Mouse (Mus musculus) left cerebral cortex, postnatal 25 days (tissue): Measurements from ENCODE around the gene Kif3a. TPM values are rescaled to one million over a fixed set of nuclear protein-coding genes. Genes with fewer than 3 reads are reported as not detected.
"Not testable (repeated sequence)": the region's sequence is repeated elsewhere in the genome, so short reads cannot be mapped to it uniquely, and the experiment has no call there.

ENCODE experiments used
- DNase-seq, 2 experiments: peaks; one replicate each; pipeline ENCODE4 v3.0.0; 2022; ENCODE audit warnings: low spot score in 2 of 2, mixed read lengths in 1 of 2
- intact Hi-C: fragments of 180-260 bp; cut with DNase I; formaldehyde crosslinking; loops from one replicate; pipeline ENCODE4 v1.15.1; 2025
- total RNA-seq, 2 experiments: library from RNA; stranded (reverse); gene quantifications; 2 replicates each; pipeline ENCODE4 v1.2.3; 2021

Kif3a gene
- total RNA-seq, 2 experiments from 2014 or later, result 129 to 130 TPM

GRCm38 (mm10) chr11:53540394-53540793, 26.8 kb upstream of the Kif3a start:
- intact Hi-C loops, result no loop called here
- peak in 1 of 2 experiments; percentile 54 for DNase-seq

GRCm38 (mm10) chr11:53541222-53541621, 26.0 kb upstream of the Kif3a start:
- DNase-seq, result no peak

GRCm38 (mm10) chr11:53543021-53543420, 24.2 kb upstream of the Kif3a start:
- intact Hi-C loops, result no loop called here

More at GRCm38 (mm10) chr11:53541222-53541621, 26.0 kb upstream of the Kif3a start:
- intact Hi-C loops, result no loop called here

GRCm38 (mm10) chr11:53546271-53546670, 20.9 kb upstream of the Kif3a start:
- intact Hi-C loops, result no loop called here
- no peak for DNase-seq

More at GRCm38 (mm10) chr11:53543021-53543420, 24.2 kb upstream of the Kif3a start:
- no peak for DNase-seq

GRCm38 (mm10) chr11:53547566-53547965, 19.6 kb upstream of the Kif3a start:
- no peak for DNase-seq
- intact Hi-C loops, result no loop called here

GRCm38 (mm10) chr11:53548036-53548605, 19.1 kb upstream of the Kif3a start:
- intact Hi-C loops, result no loop called here
- DNase-seq, result no peak

- DNase-seq, result no peak
These were observed 16.5 kb upstream of the Kif3a start for GRCm38 (mm10) chr11:53550714-53551113.

GRCm38 (mm10) chr11:53551754-53552153, 15.4 kb upstream of the Kif3a start:
- peak in 1 of 2 experiments; percentile 54 for DNase-seq
- intact Hi-C loops, result loop anchor here (1.0 kb wide), 1 partner anchor 10 kb away; no protein-coding TSS in a partner anchor

More at GRCm38 (mm10) chr11:53550714-53551113, 16.5 kb upstream of the Kif3a start:
- intact Hi-C loops, result no loop called here

- DNase-seq, intact Hi-C loops: not testable (repeated sequence)
These were observed 10.7 kb upstream of the Kif3a start for GRCm38 (mm10) chr11:53556529-53556928.

- DNase-seq, intact Hi-C loops: not testable (repeated sequence)
These were observed 9.2 kb upstream of the Kif3a start for GRCm38 (mm10) chr11:53557992-53558391.

GRCm38 (mm10) chr11:53559980-53560379, 7.2 kb upstream of the Kif3a start:
- DNase-seq, intact Hi-C loops: not testable (repeated sequence)

GRCm38 (mm10) chr11:53561986-53562385, 5.2 kb upstream of the Kif3a start:
- intact Hi-C loops, result loop anchor here (1.0 kb wide), 1 partner anchor 10 kb away; no protein-coding TSS in a partner anchor

GRCm38 (mm10) chr11:53566646-53567045, 533 bp upstream of the Kif3a start:
- DNase-seq, result no peak
- intact Hi-C loops, result loop anchor here (5.0 kb wide), 1 partner anchor 89 kb away; no protein-coding TSS in a partner anchor

More at GRCm38 (mm10) chr11:53561986-53562385, 5.2 kb upstream of the Kif3a start:
- DNase-seq, result no peak

- DNase-seq, result no peak
- intact Hi-C loops, result loop anchor here (5.0 kb wide), 2 partner anchors 108 to 157 kb away; partner anchors contain the start of gene Gm9837
These were observed 13.4 kb downstream of the Kif3a start for GRCm38 (mm10) chr11:53580562-53580961.

GRCm38 (mm10) chr11:53583151-53583550, 16.0 kb downstream of the Kif3a start:
- intact Hi-C loops, result loop anchor here (5.0 kb wide), 2 partner anchors 111 to 154 kb away; partner anchors contain the start of gene Gm9837
- no peak for DNase-seq

GRCm38 (mm10) chr11:53584849-53585248, 17.7 kb downstream of the Kif3a start:
- intact Hi-C loops, result loop anchor here (5.0 kb wide), 2 partner anchors 113 to 152 kb away; partner anchors contain the start of gene Gm9837
- peak; percentile 29 to 40 for DNase-seq

GRCm38 (mm10) chr11:53585510-53585909, 18.3 kb downstream of the Kif3a start:
- intact Hi-C loops, result no loop called here

GRCm38 (mm10) chr11:53588279-53588678, 21.1 kb downstream of the Kif3a start:
- intact Hi-C loops, result no loop called here
- DNase-seq, result no peak

More at GRCm38 (mm10) chr11:53585510-53585909, 18.3 kb downstream of the Kif3a start:
- DNase-seq, result no peak

- DNase-seq, result peak; percentile 35 to 44
- intact Hi-C loops, result no loop called here
These were observed 23.2 kb downstream of the Kif3a start for GRCm38 (mm10) chr11:53590368-53590768.

- intact Hi-C loops, result no loop called here
These were observed 23.9 kb downstream of the Kif3a start for GRCm38 (mm10) chr11:53591116-53591515.

GRCm38 (mm10) chr11:53604983-53605382, 37.8 kb downstream of the Kif3a start:
- intact Hi-C loops, result no loop called here
- DNase-seq, result no peak

More at GRCm38 (mm10) chr11:53591116-53591515, 23.9 kb downstream of the Kif3a start:
- DNase-seq, result no peak
